Mouse (Mus musculus) thymus, adult 18-20 months (tissue): ENCODE measurements around the gene Rpl9-ps1.

Experiments
- DNase-seq, 2 experiments: peaks; one replicate each; pipeline ENCODE4 v3.0.0; 2022; ENCODE audit warnings: mixed read lengths in 2 of 2

Gene Rpl9-ps1

DNA sequence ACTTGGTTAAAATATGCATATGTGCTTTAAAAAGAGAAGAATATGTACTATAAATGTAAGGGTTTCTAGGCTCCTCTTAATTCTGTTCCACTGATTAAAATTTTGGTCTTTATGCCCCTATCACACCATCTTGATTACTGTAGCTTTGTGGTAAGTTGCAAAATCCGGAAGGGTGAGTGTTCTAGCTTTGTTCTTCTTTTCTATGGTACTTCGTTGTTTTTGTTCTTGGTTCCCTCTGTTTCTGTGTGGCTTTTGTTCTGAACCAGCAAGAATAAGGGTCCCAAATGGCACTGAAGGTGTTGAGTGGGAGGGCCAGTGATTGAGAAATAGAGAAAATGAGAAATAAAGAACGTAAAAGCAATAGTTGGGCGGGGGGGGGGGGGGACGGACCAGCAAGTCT, 27.2 kb downstream of the Rpl9-ps1 start:
- no peak for DNase-seq

DNA sequence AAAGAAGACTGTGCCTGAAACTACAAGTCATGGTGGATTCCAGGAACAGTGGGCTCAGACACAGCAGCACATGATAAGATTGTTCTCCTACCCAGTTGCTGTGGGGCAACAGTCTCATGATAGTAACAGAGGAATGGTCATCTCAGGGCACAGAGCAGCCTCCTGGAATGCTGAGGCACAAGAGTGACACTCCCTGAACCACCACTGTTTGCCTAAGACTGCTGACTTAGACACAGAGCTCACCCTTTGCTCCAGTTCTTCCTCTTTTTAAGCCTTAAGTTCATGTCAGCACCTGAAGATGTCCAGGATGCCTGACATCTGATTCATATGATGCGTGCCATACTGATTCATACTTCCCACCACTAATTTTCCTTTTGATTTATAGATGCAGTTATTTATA, 28.8 kb downstream of the Rpl9-ps1 start:
- no peak for DNase-seq

GRCm38 (mm10) chr11:83610900-83611299, 34.5 kb downstream of the Rpl9-ps1 start:
- no peak for DNase-seq

- no peak for DNase-seq
These were observed 39.0 kb downstream of the Rpl9-ps1 start for GRCm38 (mm10) chr11:83606396-83606795.

DNA sequence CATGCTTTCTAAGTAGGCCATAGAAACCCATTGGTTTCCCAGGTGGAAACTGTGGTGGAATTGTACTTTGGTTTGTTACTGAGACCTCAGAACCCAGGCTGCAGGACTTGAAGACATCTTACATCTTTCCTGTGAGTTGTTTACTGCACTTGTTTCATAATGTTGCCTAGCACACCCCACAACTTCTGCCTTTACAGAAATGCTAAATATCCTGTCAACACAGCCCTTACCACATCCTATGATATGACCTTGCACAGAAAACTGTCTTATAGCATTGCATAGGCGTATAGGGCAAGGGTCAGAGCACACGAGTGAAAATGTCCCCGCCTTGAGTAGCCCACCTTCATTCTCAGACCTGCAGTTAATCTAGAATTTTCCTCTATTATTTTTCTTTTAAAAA, 39.9 kb downstream of the Rpl9-ps1 start:
- DNase-seq = no peak

DNA sequence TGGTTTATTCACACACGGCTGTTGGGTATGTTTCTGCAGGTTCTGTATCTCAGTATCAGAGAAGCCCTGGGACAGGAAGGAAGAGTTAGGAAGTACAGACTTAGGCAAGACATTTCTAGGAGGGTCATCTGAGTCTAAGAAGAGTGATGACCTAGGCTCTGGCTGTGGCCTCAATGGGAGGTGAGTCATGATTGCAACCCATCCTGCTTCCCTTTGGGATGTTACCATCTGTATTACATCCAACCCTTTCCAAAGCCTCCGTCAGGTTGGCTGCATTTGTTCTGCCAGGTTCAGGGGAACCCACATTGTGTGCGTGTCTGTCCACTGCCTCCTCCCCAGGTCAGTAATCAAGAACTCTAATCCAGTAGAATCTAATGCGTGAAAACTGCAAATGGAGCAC, 40.7 kb downstream of the Rpl9-ps1 start:
- DNase-seq = no peak

DNA sequence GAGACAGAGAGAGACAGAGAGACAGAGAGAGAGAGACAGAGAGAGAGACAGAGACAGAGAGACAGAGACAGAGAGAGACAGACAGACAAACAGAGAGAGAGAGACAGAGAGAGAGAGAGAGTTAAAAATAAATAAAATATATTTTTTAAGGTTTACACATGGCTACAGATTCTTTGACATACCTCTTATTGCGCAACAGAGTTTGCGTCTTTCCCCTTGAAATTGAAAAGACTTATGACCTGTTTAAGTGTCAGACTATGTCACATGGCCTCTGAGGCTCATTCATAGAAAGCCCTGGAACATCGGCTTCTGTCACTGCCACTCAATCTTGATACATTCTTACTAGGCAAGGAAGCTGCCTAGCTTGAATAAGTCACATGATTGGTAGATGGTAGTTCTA, 42.0 kb downstream of the Rpl9-ps1 start:
- no peak for DNase-seq

- no peak for DNase-seq
These were observed 44.8 kb downstream of the Rpl9-ps1 start for GRCm38 (mm10) chr11:83600576-83600975.

DNA sequence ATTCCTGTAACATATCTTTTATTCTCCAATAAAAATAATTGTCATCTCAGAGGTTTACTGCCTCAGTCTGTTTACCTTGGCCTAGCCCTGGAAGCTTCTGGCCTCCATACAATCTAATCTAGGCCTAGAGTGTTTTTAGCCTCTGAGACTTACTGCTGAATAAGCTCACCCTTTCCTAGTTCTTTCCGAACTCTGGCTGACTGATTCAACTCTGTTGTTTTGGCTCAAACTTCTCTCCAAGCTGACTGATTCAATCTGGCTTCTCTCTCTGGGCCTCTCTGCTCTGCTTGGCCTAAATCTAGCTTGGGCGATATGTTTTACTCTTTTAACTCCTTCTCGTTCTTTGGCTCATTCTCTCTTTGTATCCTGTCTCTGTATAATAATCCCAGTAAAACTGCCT, 46.4 kb downstream of the Rpl9-ps1 start:
- DNase-seq = no peak

DNA sequence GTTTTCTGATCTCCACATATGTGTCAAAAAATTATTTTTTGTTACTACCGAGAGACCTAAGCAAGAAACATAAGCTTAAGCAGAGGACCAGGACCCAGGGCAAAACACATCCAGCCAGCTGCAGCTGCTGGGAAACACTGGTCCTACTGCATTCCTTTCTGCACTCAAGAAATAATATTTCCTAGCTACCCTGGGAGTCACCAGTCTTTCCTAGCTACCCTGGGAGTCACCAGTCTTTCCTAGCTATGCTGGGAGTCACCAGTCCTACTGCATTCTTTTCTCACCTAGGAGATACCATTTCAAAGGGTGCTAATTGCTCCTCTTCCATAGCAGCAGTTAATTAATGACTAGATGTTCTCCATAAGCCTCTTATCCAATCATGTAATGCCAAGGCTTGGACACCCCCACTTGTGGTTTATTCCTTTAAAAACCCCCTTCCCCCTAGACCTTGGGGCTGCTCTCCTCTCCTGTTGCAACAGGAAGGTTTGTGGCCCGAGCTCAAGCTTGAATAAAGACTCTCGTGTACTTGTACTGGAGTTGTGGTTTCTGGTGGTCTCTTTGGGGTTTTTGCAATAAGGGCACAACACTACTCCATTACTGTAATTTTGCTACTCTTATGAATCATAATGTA, 47.1 kb downstream of the Rpl9-ps1 start:
- DNase-seq = no peak

DNA sequence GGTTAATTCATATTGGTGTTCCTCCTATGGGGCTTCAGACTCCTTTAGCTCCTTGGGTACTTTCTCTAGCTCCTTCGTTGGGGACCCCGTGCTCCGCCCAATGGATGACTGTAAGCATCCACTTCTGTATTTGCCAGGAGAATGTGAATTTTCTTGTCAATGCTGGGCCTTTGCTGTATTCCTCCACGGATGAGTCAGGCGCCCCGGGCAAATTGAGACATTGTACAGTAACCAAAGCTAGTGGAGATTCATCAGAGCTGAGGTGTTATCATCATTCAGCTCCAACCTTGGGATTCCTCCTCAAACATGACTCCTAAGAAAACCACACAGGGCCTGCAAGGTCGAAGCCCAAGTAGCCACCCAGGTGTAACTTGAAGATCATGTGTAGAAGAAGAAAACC, 47.6 kb downstream of the Rpl9-ps1 start:
- no peak for DNase-seq

DNA sequence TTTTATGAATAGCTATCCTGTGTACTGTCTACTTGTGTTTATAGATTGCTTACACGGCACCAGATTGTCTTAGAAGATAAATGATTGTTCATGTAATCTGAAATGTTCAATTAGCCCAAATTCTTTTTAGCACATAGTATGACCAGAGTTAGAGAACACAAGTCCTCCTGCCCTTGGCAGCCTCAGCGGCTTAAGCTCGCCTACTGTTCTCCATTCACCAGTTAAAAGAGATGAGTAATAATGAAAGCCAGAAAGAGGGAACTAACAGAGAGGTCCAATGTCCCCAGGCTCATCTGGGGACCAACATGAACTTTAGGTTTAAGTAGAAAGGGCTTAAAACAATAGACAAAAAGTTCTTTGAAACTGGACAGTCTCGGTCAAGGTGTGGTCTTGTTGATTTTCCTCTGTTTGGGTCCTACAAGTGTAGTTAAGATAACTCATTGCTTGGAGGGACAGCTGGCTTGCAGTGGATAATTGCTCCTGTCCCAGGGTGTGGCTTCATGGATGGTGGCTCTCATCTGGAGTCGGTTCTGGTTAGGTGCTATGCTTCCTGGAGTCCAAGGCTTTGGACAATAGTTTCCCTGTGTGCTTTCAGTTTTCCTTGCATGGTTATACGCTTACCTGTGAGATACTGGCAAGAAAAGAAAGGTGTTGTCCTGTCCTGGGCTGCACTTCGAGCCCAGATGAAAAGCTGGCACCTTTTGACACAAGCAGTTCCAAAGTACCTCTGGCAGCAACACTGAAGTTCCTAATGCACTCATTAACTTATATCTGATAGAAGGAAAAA, 49.6 kb downstream of the Rpl9-ps1 start:
- DNase-seq = no peak
